ENCODE assay signal across 9 mouse cellular contexts in genomic region chr13:76579414-76579813, GRCm38 (mm10).
A peak's percentile ranks its signal among the peaks of the same experiment; 100 is the strongest.
DNase-seq lines count a peak whose midpoint lies in the region; ATAC-seq lines count a peak whose summit lies in the region.
"Had no signal": no experiment of that assay in that cellular context is flagged by ENCODE, and none has a peak within 500 bp of the region (broad histone marks: within the 10 kb centered on the region; RNA-seq: fewer than 3 reads in every experiment).

No protein-coding gene starts in this region.

- no peak overlapping the region for H3K9ac ChIP-seq in neural tube, embryonic 15.5 days (replicated peaks)
- H3K9ac ChIP-seq: embryonic facial prominence, embryonic 12.5 days had no signal

- no peaks in the 10 kb centered on the region for H3K9me3 ChIP-seq in neural tube, embryonic 15.5 days (replicated peaks)
- H3K9me3 ChIP-seq: embryonic facial prominence, embryonic 12.5 days had no signal

- H3K4me2 ChIP-seq in neural tube, embryonic 15.5 days, result no peak overlapping the region
- H3K4me2 ChIP-seq: embryonic facial prominence, embryonic 12.5 days had no signal

- no peak overlapping the region for H3K4me3 ChIP-seq in neural tube, embryonic 15.5 days (replicated peaks)
- H3K4me3 ChIP-seq: embryonic facial prominence, embryonic 12.5 days had no signal

- 51% methylated on average over 5 of the region's 5 CpGs for WGBS in neural tube, embryonic 15.5 days

- ATAC-seq in megakaryocyte, adult 5-6 weeks (ENCODE audit: poor library complexity, severe bottlenecking), result peak; percentile 99
- ATAC-seq in neural tube, embryonic 15.5 days (ENCODE audit: low FRiP score), result no peak

- no peaks in the 10 kb centered on the region for H3K36me3 ChIP-seq in neural tube, embryonic 15.5 days
- H3K36me3 ChIP-seq: embryonic facial prominence, embryonic 12.5 days had no signal

- no peak overlapping the region for H3K27ac ChIP-seq in neural tube, embryonic 15.5 days (replicated peaks)
- H3K27ac ChIP-seq: embryonic facial prominence, embryonic 12.5 days had no signal

- no peaks in the 10 kb centered on the region for H3K27me3 ChIP-seq in neural tube, embryonic 15.5 days (replicated peaks)
- H3K27me3 ChIP-seq: embryonic facial prominence, embryonic 12.5 days had no signal

- H3K4me1 ChIP-seq in neural tube, embryonic 15.5 days, result no peaks in the 10 kb centered on the region
- H3K4me1 ChIP-seq: embryonic facial prominence, embryonic 12.5 days had no signal

- DNase-seq in adrenal gland, adult 2 months, result peak; percentile 11
- no peak for DNase-seq in adrenal gland, postnatal 14 days
- peak; percentile 3 for DNase-seq in thymus, postnatal 0 days (ENCODE audit: low spot score)
- no peak for DNase-seq in thymus, postnatal 10 days (ENCODE audit: low spot score in 2 of 2)
- DNase-seq in left cerebral cortex, adult 18-20 months (ENCODE audit: low spot score in 2 of 2), result peak; percentile 5 to 8
- DNase-seq in kidney, adult 18-20 months, result no peak

Comparison
In these comparisons a context has a peak if more than half of its experiments do, and no peak if none do; other contexts are left out.
1. DNase-seq: peak in adrenal gland, adult 2 months (single experiment), thymus, postnatal 0 days (single experiment) and left cerebral cortex, adult 18-20 months (2 of 2); none in adrenal gland, postnatal 14 days (single experiment), thymus, postnatal 10 days (0 of 2) and kidney, adult 18-20 months (single experiment).